ENCODE assay signal across 8 mouse cellular contexts in the genomic region with DNA sequence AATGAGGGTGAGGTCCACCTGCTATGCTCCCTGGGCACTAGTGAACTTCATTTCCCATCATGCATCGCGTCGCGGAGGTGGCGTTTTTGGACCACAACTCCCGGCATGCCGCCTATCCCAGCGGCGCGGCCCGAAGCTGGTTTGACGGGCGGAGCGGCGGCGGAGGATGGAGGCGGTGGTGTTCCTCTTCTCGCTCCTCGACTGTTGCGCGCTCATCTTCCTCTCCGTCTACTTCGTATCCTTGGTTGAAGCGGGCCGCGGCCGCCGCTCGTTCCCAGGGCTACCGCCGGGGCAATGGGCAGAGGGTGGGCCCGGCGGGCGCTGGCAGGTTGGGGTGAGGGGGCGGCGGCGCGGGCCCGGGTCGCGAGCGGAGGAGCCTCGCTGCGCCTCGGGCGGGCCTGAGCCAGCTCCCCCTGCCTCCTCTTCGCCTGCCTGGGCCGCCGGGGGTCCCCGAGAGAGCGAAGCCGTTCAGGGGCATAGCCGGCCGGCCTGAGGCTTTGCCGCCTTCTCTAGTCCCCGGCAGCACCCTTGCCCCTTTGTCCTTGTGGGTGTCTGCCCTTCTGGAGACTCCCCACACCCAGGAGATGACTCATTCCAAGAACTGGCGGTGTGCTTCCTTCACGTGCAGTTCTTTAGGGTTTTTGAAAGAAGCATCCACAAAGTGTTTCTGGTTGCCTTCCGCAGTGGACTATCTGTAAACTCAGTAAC. TPM values are rescaled to one million over a fixed set of nuclear protein-coding genes. Genes with fewer than 3 reads are reported as not detected.
A peak's percentile ranks its signal among the peaks of the same experiment; 100 is the strongest.
DNase-seq lines count a peak whose midpoint lies in the region; ATAC-seq lines count a peak whose summit lies in the region.

No protein-coding gene starts in this region.

- H3K4me2 ChIP-seq in intestine, embryonic 14.5 days (ENCODE audit: low read length) = peak overlapping the region; percentile 73

- peak; percentile 94 for ATAC-seq in intestine, embryonic 14.5 days (replicated peaks; ENCODE audit: low FRiP score, low TSS enrichment, low read depth)

- peaks cover 22% of the 10 kb centered on the region for H3K36me3 ChIP-seq in intestine, embryonic 14.5 days (ENCODE audit: control insufficient read depth, insufficient read depth, low read length)

- H3K4me3 ChIP-seq in intestine, embryonic 14.5 days (ENCODE audit: low read depth, low read length) = peak overlapping the region; percentile 92

- no peaks in the 10 kb centered on the region for H3K9me3 ChIP-seq in intestine, embryonic 14.5 days (ENCODE audit: control insufficient read depth, low read length)

- DNase-seq in adipocyte (ENCODE audit: low spot score) = peak; percentile 85
- DNase-seq in embryo, embryonic 10 days (ENCODE audit: low spot score) = peak; percentile 98
- peak; percentile 90 for DNase-seq in gastrocnemius, postnatal 14 days
- DNase-seq in intestine, embryonic 14.5 days (ENCODE audit: low spot score) = peak; percentile 91
- DNase-seq in left cerebral cortex, postnatal 14 days (ENCODE audit: low spot score in 2 of 2) = peak; percentile 92 to 94
- DNase-seq in mesoderm, embryonic 11.5 days (ENCODE audit: low read depth, low spot score) = peak; percentile 90
- peak; percentile 87 to 89 for DNase-seq in right cerebral cortex, postnatal 36 days (ENCODE audit: low spot score in 2 of 2)
- peak; percentile 89 for DNase-seq in yolk sac, embryonic 10.5 days (ENCODE audit: low spot score)

- intact Hi-C loops in gastrocnemius, postnatal 14 days (cut with DNase I; ENCODE audit: low total_unique reads) = no loop called here
- intact Hi-C loops in left cerebral cortex, postnatal 14 days (cut with DNase I) = no loop called here

- H3K4me1 ChIP-seq in intestine, embryonic 14.5 days (replicated peaks; ENCODE audit: control insufficient read depth, insufficient read depth, low read length) = peaks cover 12% of the 10 kb centered on the region

- H3K9ac ChIP-seq in intestine, embryonic 14.5 days (ENCODE audit: low read length) = peak overlapping the region; percentile 91

- H3K27me3 ChIP-seq in intestine, embryonic 14.5 days (replicated peaks; ENCODE audit: control insufficient read depth, insufficient read depth, low read length) = no peaks in the 10 kb centered on the region

- under 1% methylated on average over 55 of the region's 59 CpGs for WGBS in intestine, embryonic 14.5 days

- H3K27ac ChIP-seq in intestine, embryonic 14.5 days (ENCODE audit: low read depth) = peak overlapping the region; percentile 88

RNA-seq across cellular contexts. Expression of gene Cnih4, which starts 6.5 kb away (rescaled TPM):
- total RNA-seq in gastrocnemius, postnatal 14 days (2021) = 10 to 100 TPM; 25.9 to 28.6 TPM
- polyA plus RNA-seq in intestine, embryonic 14.5 days (2014; fragmentation: Nextera tagmentation; extraction: Ambion mirVana) = 141 and 144 TPM in 2 replicates
- 10 to 100 TPM; 20.8 to 22.0 TPM for total RNA-seq in left cerebral cortex, postnatal 14 days (2021)

RNA-seq across cellular contexts. Expression of gene Nvl, which starts 7.0 kb away (rescaled TPM):
- total RNA-seq in gastrocnemius, postnatal 14 days (2021) = 1 to 10 TPM; 8.3 to 8.7 TPM
- 35.3 and 39.1 TPM in 2 replicates for polyA plus RNA-seq in intestine, embryonic 14.5 days (2014; fragmentation: Nextera tagmentation; extraction: Ambion mirVana)
- 10 to 100 TPM; 28.9 to 32.4 TPM for total RNA-seq in left cerebral cortex, postnatal 14 days (2021)

Comparison
In these comparisons a context has a peak if more than half of its experiments do, and no peak if none do; other contexts are left out.
1. Peak in every context shown above with its lines: DNase-seq, ATAC-seq, H3K4me3 ChIP-seq and H3K27ac ChIP-seq.